Mouse (Mus musculus) midbrain, embryonic 10.5 days (tissue): ENCODE data around the gene Ddb2. TPM values are rescaled to one million over a fixed set of nuclear protein-coding genes. Genes with fewer than 3 reads are reported as not detected.

Experiments used
- DNase-seq: peaks from one replicate; pipeline ENCODE4 v3.0.0-alpha.2; 2017; ENCODE audit warnings: low spot score
- H3K27ac ChIP-seq: fragments of 300-500 bp; sonication (generic); replicated peaks from 2 replicates; pipeline ENCODE4 v1.5.1; 2016; ENCODE audit warnings: mild to moderate bottlenecking
- H3K27me3 ChIP-seq: fragments of 300-500 bp; sonication (generic); 2 replicates; pipeline ENCODE4 v1.6.1; 2016; ENCODE audit warnings: low read depth, mild to moderate bottlenecking; ENCODE audit not compliant: poor library complexity, severe bottlenecking
- H3K36me3 ChIP-seq: fragments of 300-500 bp; sonication (generic); 2 replicates; pipeline ENCODE4 v1.6.1; 2016; ENCODE audit warnings: mild to moderate bottlenecking, moderate library complexity
- H3K4me1 ChIP-seq: fragments of 300-500 bp; sonication (generic); 2 replicates; pipeline ENCODE4 v1.6.1; 2016
- H3K4me3 ChIP-seq: fragments of 300-500 bp; sonication (generic); 2 replicates; pipeline ENCODE4 v1.5.1; 2016; ENCODE audit warnings: mild to moderate bottlenecking, moderate library complexity
- H3K9me3 ChIP-seq: fragments of 300-500 bp; sonication (generic); replicated peaks from 2 replicates; pipeline ENCODE4 v1.6.1; 2016; ENCODE audit warnings: mild to moderate bottlenecking
- WGBS: fragments of 180-500 bp; shearing (Covaris S2); methylation state at CpG from one replicate; pipeline ENCODE4 v1.1.7; 2016; 5-methylcytosine and 5-hydroxymethylcytosine counted together
- polyA plus RNA-seq: library from polyadenylated mRNA; unstranded; fragments of >200 nt; fragmentation: Nextera tagmentation; extraction: Ambion mirVana; gene quantifications from 2 replicates; pipeline ENCODE4 v1.2.1, GENCODE M21; 2016

Gene Ddb2
- polyA plus RNA-seq, 1 experiment from 2014 or later, result 7.9 TPM

DNA sequence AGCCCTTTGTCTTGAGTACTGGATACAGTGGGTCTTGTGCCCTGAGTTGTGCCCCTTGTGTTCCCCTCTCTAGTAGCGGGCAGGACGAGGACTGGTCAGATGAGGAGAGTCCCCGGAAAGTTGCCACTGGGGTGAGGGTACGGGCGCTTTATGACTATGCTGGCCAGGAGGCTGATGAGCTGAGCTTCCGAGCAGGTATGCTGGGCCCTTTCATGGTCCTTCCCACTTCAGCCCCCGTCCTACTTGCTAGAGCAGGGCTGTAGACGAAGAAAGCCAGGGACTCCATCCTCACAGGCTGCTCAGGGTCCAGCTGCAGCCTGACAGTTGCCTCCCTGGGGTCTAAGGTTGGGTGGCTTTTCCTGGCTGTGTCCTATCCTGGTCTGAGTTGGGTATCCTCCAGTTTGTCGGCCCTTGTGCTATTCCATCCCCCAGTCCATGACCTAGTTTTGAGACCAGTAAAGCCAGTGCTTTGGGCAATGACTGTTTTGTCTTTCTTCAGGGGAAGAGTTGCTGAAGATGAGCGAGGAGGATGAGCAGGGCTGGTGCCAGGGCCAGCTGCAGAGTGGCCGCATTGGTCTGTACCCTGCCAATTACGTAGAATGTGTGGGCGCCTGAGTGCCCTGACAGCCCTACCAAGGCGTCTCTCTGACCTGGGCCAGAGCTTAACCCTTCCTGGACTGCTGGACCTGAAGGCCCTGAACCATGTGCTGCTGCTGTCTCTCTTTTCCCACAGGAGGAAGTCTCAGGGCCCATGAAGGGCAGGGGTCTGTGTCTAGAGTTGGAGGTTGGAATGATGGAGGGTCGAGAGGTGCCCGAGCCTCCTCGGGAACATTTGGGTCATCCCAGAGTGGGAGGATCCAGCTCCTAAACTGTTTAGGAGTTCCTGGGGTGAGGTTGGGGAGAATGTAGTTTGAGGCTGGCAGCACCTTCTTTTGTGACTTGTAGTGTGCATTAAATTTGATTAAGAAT, 27.2 kb upstream of the Ddb2 start:
- Histone ChIP-seq H3K4me3 (peak overlapping the region; percentile 84), H3K9me3 (no peaks in the 10 kb centered on the region), H3K36me3 (peaks cover 65% of the 10 kb centered on the region), H3K27ac (peak overlapping the region; percentile 96), H3K4me1 (peaks cover 25% of the 10 kb centered on the region), H3K27me3 (no peaks in the 10 kb centered on the region)
- 91% methylated on average over 17 of the region's 17 CpGs for WGBS
- no peak for DNase-seq

DNA sequence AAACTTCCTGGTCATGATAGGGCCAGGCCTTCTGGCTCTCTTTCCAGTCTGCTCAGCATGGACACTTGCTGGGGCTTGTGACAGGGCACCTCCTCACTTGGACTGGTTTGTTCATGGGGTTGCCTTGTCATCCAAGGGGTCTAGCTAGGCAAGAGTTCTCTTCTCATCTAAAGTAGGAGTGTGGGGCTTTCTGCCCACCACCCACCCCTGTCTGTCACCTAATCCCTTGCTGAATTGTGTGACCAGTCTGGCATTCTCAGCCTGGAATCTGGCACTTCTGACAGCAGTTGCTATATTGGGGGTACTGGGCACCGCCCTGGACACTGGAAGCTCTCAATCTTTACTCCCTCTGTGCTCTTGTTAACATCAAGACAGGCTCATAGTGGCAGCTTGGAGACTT, 22.7 kb upstream of the Ddb2 start:
- Histone ChIP-seq H3K27ac (no peak overlapping the region), H3K27me3 (peaks cover 26% of the 10 kb centered on the region), H3K36me3 (peaks cover 36% of the 10 kb centered on the region), H3K4me1 (peaks cover 51% of the 10 kb centered on the region), H3K9me3 (no peaks in the 10 kb centered on the region), H3K4me3 (no peak overlapping the region)
- WGBS, result 97% methylated on average over 1 of the region's 1 CpGs
- no peak for DNase-seq

- Histone ChIP-seq H3K9me3 (no peaks in the 10 kb centered on the region), H3K27ac (no peak overlapping the region), H3K27me3 (peaks cover 33% of the 10 kb centered on the region), H3K4me1 (peaks cover 45% of the 10 kb centered on the region), H3K36me3 (peaks cover 36% of the 10 kb centered on the region), H3K4me3 (no peak overlapping the region)
- WGBS, result 77% methylated on average over 1 of the region's 1 CpGs
- no peak for DNase-seq
Observed at GRCm38 (mm10) chr2:91258830-91259229, 22.0 kb upstream of the Ddb2 start.

- H3K27me3 ChIP-seq, result peaks cover 41% of the 10 kb centered on the region
- H3K36me3 ChIP-seq, result peaks cover 29% of the 10 kb centered on the region
- H3K4me1 ChIP-seq, result peaks cover 43% of the 10 kb centered on the region
- no peak for DNase-seq
- 77% methylated on average over 5 of the region's 5 CpGs for WGBS
- peak overlapping the region; percentile 79 for H3K4me3 ChIP-seq
- peak overlapping the region; percentile 91 for H3K27ac ChIP-seq
- H3K9me3 ChIP-seq, result no peaks in the 10 kb centered on the region
Observed at GRCm38 (mm10) chr2:91258054-91258453, 21.3 kb upstream of the Ddb2 start.

GRCm38 (mm10) chr2:91257126-91257980, 20.6 kb upstream of the Ddb2 start:
- DNase-seq, result peak; percentile 74
- 2% methylated on average over 22 of the region's 22 CpGs for WGBS

DNA sequence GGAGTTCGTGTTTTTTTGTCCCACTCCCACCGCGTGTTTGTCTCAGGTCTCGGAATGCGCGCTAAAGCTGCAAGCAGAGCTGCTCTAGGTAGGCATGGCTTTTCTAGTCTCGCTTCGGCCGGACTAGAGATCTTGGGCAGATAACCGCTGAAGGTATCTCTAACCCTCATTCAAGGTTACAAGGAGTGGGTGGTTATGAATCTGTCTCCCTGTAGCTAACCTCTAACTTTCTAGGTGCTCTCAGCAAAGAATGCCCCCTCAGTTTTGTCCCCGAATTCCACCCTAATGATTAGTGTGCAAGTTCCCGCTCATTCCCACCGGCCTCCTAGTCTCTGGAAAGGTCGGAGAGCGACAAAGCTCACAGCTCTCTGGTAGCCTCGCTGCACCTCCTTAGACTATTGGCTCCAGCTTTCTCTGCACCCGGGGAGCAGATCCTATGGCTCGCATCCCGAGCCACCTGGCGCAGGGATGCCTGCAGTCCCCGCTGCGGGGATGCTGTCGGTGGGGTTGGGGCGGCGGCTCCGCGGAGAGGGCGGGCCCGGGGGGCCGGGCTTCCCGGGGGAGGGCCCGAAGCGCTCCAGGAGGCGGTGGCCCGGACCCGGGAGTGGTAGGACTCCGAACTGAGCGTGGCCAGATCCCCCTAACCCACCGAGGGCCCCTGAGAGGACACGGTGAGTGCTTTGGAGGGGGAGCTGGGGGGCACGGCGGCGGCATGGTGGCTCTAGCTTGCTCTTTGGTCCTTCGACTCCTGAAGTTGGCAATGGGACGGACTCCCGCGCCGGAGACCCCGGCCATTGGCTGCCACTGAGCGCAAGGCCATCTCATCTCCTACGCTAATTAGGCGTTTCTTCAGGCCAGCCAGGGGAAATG, 19.7 kb upstream of the Ddb2 start:
- H3K4me1 ChIP-seq, result peaks cover 43% of the 10 kb centered on the region
- peaks cover 14% of the 10 kb centered on the region for H3K36me3 ChIP-seq
- peak overlapping the region; percentile 79 for H3K4me3 ChIP-seq
- H3K9me3 ChIP-seq, result no peaks in the 10 kb centered on the region
- H3K27me3 ChIP-seq, result peaks cover 51% of the 10 kb centered on the region
- under 1% methylated on average over 52 of the region's 52 CpGs for WGBS
- H3K27ac ChIP-seq, result peak overlapping the region; percentile 91
- peak; percentile 80 for DNase-seq

More at GRCm38 (mm10) chr2:91257126-91257980, 20.6 kb upstream of the Ddb2 start:
- H3K36me3 ChIP-seq, result peaks cover 22% of the 10 kb centered on the region
- peak overlapping the region; percentile 79 for H3K4me3 ChIP-seq
- peaks cover 47% of the 10 kb centered on the region for H3K27me3 ChIP-seq
- no peaks in the 10 kb centered on the region for H3K9me3 ChIP-seq
- peaks cover 43% of the 10 kb centered on the region for H3K4me1 ChIP-seq
- H3K27ac ChIP-seq, result peak overlapping the region; percentile 91

GRCm38 (mm10) chr2:91255661-91256150, 18.9 kb upstream of the Ddb2 start, which contains the start of gene Pacsin3:
TSS of gene Pacsin3 (plus strand) at chr2:91255954.
- Histone ChIP-seq H3K4me1 (peaks cover 43% of the 10 kb centered on the region), H3K27me3 (peaks cover 51% of the 10 kb centered on the region), H3K27ac (peak within 1 kb of the TSS; percentile 91), H3K9me3 (no peaks in the 10 kb centered on the region), H3K4me3 (peak within 1 kb of the TSS; percentile 79), H3K36me3 (0 out of 2 replicates have a peak, but pooled peaks cover 7% of the 10 kb centered on the region)
- under 1% methylated on average over 27 of the region's 27 CpGs for WGBS
- DNase-seq, result peak; percentile 65

GRCm38 (mm10) chr2:91254725-91255380, 18.1 kb upstream of the Ddb2 start:
- Histone ChIP-seq H3K4me1 (peaks cover 43% of the 10 kb centered on the region), H3K27ac (no peak overlapping the region), H3K36me3 (no peaks in the 10 kb centered on the region), H3K4me3 (peak overlapping the region; percentile 79; the same call in 1 of the 2 replicates), H3K9me3 (no peaks in the 10 kb centered on the region), H3K27me3 (peaks cover 51% of the 10 kb centered on the region)
- no peak for DNase-seq
- 35% methylated on average over 8 of the region's 8 CpGs for WGBS

DNA sequence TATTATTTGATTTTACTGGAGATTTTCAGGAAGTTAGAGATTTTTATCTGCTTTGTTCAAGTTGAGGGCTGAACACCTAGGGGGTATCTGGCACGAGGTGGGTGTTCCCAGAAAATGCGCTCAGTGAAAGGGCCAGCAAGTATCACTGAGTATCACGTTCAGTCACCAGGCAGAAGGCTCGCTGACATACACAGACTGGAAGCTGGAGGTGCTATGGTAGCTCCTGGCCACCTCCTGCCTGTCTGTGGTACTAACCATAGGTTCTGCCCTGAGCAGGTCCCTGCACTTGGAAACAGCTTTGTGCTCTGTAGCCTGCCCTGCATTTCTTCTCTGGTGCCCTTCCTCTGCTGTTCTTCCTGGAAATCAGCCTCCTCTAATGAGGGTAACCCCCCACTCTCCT, 15.7 kb upstream of the Ddb2 start:
- 73% methylated on average over 4 of the region's 4 CpGs for WGBS
- Histone ChIP-seq H3K27ac (no peak overlapping the region), H3K4me3 (no peak overlapping the region), H3K27me3 (peaks cover 42% of the 10 kb centered on the region), H3K36me3 (no peaks in the 10 kb centered on the region), H3K4me1 (peaks cover 27% of the 10 kb centered on the region), H3K9me3 (no peaks in the 10 kb centered on the region)
- DNase-seq, result no peak

DNA sequence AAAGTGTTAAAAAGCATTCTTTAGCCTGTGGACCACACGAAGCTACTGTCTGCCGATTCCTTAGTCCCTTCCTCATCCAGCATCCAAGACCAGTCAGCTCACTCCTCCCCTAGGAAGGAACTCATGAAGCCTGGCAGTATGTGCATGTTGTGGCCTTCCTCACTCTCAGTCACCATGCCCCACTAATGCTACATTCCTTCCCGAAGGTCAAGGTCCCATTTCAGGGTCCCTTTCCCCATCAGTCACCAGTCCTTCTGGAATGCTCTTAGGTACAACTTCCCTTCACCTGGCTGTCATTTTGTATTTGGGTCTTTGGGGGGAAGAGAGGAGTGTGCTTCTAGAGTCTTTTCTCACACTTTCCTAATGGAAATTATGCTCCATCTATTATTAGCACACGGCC, 15.2 kb upstream of the Ddb2 start:
- Histone ChIP-seq H3K36me3 (no peaks in the 10 kb centered on the region), H3K27ac (no peak overlapping the region), H3K4me1 (peaks cover 22% of the 10 kb centered on the region), H3K4me3 (no peak overlapping the region), H3K9me3 (no peaks in the 10 kb centered on the region), H3K27me3 (peaks cover 42% of the 10 kb centered on the region)
- DNase-seq, result no peak
- 83% methylated on average over 4 of the region's 4 CpGs for WGBS

- 90% methylated on average over 4 of the region's 4 CpGs for WGBS
- Histone ChIP-seq H3K4me3 (no peak overlapping the region), H3K36me3 (no peaks in the 10 kb centered on the region), H3K27me3 (peaks cover 13% of the 10 kb centered on the region), H3K4me1 (peaks cover 3% of the 10 kb centered on the region; the same call in 1 of the 2 replicates), H3K27ac (no peak overlapping the region), H3K9me3 (no peaks in the 10 kb centered on the region)
- no peak for DNase-seq
Observed at GRCm38 (mm10) chr2:91248366-91248765, 11.6 kb upstream of the Ddb2 start.
